Mouse (Mus musculus): ENCODE results near the gene Nrxn3.

Gene Nrxn3

GRCm38 (mm10) chr12:89049686-89050085, 327.0 kb downstream of the Nrxn3 start:
- no peak for DNase-seq (ENCODE audit: low spot score)

GRCm38 (mm10) chr12:89072436-89072835, 349.8 kb downstream of the Nrxn3 start:
- no peak for DNase-seq (ENCODE audit: low spot score)

GRCm38 (mm10) chr12:89073167-89073743, 350.6 kb downstream of the Nrxn3 start:
- no peak for DNase-seq (ENCODE audit: low spot score)

GRCm38 (mm10) chr12:89074551-89075295, 352.0 kb downstream of the Nrxn3 start:
- no peak for DNase-seq (ENCODE audit: low spot score)

- DNase-seq (ENCODE audit: low spot score) = no peak
Observed at GRCm38 (mm10) chr12:89093806-89094479, 371.3 kb downstream of the Nrxn3 start.

- DNase-seq (ENCODE audit: low spot score) = no peak
Observed at GRCm38 (mm10) chr12:89097561-89097960, 374.9 kb downstream of the Nrxn3 start.

- no peak for DNase-seq (ENCODE audit: low spot score)
Observed at GRCm38 (mm10) chr12:89106029-89106733, 383.5 kb downstream of the Nrxn3 start.

- no peak for DNase-seq (ENCODE audit: low spot score)
Observed at GRCm38 (mm10) chr12:89106881-89107584, 384.4 kb downstream of the Nrxn3 start.

- no peak for DNase-seq (ENCODE audit: low spot score)
Observed at GRCm38 (mm10) chr12:89109779-89110335, 387.2 kb downstream of the Nrxn3 start.

GRCm38 (mm10) chr12:89128602-89129001, 405.9 kb downstream of the Nrxn3 start:
- DNase-seq (ENCODE audit: low spot score) = no peak

- no peak for DNase-seq (ENCODE audit: low spot score)
Observed at GRCm38 (mm10) chr12:89129139-89129907, 406.6 kb downstream of the Nrxn3 start.

GRCm38 (mm10) chr12:89134333-89134732, 411.7 kb downstream of the Nrxn3 start:
- no peak for DNase-seq (ENCODE audit: low spot score)

- DNase-seq (ENCODE audit: low spot score) = no peak
Observed at GRCm38 (mm10) chr12:89134774-89135307, 412.2 kb downstream of the Nrxn3 start.

- DNase-seq (ENCODE audit: low spot score) = no peak
Observed at GRCm38 (mm10) chr12:89148974-89149411, 426.3 kb downstream of the Nrxn3 start.

GRCm38 (mm10) chr12:89149455-89149854, 426.8 kb downstream of the Nrxn3 start:
- DNase-seq (ENCODE audit: low spot score) = no peak

- no peak for DNase-seq (ENCODE audit: low spot score)
Observed at GRCm38 (mm10) chr12:89156086-89156757, 433.5 kb downstream of the Nrxn3 start.

- no peak for DNase-seq (ENCODE audit: low spot score)
Observed at GRCm38 (mm10) chr12:89159353-89159752, 436.7 kb downstream of the Nrxn3 start.

GRCm38 (mm10) chr12:89174306-89175159, 451.9 kb downstream of the Nrxn3 start:
- DNase-seq (ENCODE audit: low spot score) = no peak
